ENCODE assay signal across 8 mouse cellular contexts in the genomic region with DNA sequence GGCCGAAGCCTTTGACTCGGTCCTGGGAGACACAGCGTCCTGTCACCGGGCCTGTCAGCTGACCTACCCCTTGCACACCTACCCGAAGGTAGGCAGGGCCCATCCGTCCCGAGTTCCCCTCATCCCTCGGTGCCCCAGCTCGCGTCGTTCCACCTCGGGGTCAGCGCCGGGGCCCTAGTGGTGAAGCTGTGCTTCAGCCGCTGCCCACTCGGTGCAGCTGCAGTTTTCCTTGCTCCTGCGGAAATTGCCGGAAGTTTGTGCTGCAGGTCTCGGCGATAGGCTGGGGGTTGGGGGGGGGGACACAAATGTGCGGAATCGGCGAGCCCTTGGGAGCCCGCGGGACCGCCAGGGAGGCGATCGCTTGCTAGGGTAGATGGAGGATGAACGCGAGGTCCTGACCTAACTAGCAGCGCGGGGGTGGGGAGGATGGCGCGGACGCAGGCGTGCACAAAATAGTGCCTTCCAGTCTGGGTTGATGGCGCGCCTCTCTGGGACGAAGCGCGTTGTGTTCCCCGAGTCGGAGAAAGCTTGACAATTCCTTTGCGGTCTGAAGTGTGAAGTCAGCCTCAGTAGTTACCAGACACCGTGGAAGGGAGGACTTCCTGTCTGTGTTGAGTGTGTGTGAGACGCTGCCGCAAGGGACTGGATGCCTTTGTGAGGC. TPM values are rescaled to one million over a fixed set of nuclear protein-coding genes. Genes with fewer than 3 reads are reported as not detected.
DNase-seq lines count a peak whose midpoint lies in the region; ATAC-seq lines count a peak whose summit lies in the region.

TSS of gene Tceanc2 (minus strand) at position 287 of the 661 bp plus-strand sequence.

- peak; percentile 64 for ATAC-seq in inflammation-experienced regulatory T-cells, adult 6 months
- ATAC-seq in megakaryocyte-erythroid progenitor cell, adult 5-6 weeks (replicated peaks; ENCODE audit: low FRiP score, low TSS enrichment, poor library complexity, severe bottlenecking): peak; percentile 33

- intact Hi-C loops in left cerebral cortex, postnatal 25 days (cut with DNase I): loop anchor here (5.0 kb wide), 1 partner anchor 337 kb away; no protein-coding TSS in a partner anchor

- DNase-seq in ZHBTc4 (ENCODE audit: low read depth, low spot score): peak; percentile 54
- peak; percentile 53 to 56 for DNase-seq in cerebellum, postnatal 36 days
- DNase-seq in gastrocnemius, adult 8-10 months (ENCODE audit: low spot score in 2 of 2): peak; percentile 7 to 28
- peak; percentile 39 to 49 for DNase-seq in left cerebral cortex, postnatal 25 days (ENCODE audit: low spot score in 2 of 2)
- DNase-seq in right cerebral cortex, postnatal 25 days: peak; percentile 43
- peak; percentile 45 to 66 for DNase-seq in urinary bladder, postnatal 4 days (ENCODE audit: low spot score in 2 of 2)

RNA-seq across cellular contexts. Expression of gene Tceanc2, which starts in this region (rescaled TPM):
- total RNA-seq in gastrocnemius, adult 8-10 months (2022): 10 to 100 TPM; 11.0 to 14.8 (median 11.9) TPM
- polyA plus RNA-seq in inflammation-experienced regulatory T-cells, adult 6 months (2017; shearing (Covaris generic)): 10 to 100 TPM; 13.6 to 25.2 (median 13.7) TPM
- 10 to 100 TPM; 17.3 to 19.0 TPM for total RNA-seq in left cerebral cortex, postnatal 25 days (2021)
- total RNA-seq in megakaryocyte-erythroid progenitor cell, adult 5-6 weeks (2014; fragmentation: Nextera tagmentation): 7.1 and 18.4 TPM in 2 replicates
- 20.2 and 23.5 TPM in 2 replicates for total RNA-seq in megakaryocyte-erythroid progenitor cell, adult 5-6 weeks (2017)

Comparison
In these comparisons a context has a peak if more than half of its experiments do, and no peak if none do; other contexts are left out.
1. Peak in every context shown above with its lines: DNase-seq and ATAC-seq.